Mouse (Mus musculus) activated CD4-positive, CD25-positive, alpha-beta regulatory T cell (primary cell): ENCODE data around the gene Plcd4. TPM values are rescaled to one million over a fixed set of nuclear protein-coding genes. Genes with fewer than 3 reads are reported as not detected.

ENCODE experiments used
- polyA plus RNA-seq, 2 experiments: library from polyadenylated mRNA; unstranded; fragments of 100-300 nt; shearing (Covaris generic); gene quantifications; one replicate each; pipeline ENCODE4 v1.2.1; 2017

Gene Plcd4
- 1 to 10 TPM in 1 of 2 experiments, under 1 TPM in 1; 0.66 to 1.5 TPM for polyA plus RNA-seq

DNA sequence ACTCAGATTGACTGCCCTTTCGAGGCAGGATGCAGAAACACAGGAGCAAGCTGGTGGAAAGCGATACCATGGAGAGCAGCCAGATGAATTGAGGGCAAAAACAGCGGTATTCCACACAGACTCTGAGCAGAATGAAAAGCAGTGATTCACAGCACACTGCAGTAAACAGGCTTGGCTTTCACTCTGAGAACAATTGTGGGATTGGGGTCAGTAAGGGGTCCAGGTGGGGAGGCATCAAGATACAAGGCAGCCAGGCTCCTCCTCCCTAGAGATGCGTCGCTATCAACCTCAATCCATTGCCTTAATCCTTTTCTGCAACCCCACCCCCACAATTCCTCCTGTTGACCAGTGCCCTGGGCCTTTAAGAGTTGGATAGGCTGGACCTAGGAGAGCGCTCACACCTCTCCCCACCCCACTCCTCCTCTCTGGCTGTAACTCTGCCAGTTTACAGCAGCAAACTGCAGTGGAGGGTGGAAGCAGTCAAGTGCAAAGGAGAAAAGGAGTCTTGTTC lies at the start of gene Plcd4:
Gene Plcd4 (plus strand): TSS at position 438 of the 511 bp plus-strand sequence.

DNA sequence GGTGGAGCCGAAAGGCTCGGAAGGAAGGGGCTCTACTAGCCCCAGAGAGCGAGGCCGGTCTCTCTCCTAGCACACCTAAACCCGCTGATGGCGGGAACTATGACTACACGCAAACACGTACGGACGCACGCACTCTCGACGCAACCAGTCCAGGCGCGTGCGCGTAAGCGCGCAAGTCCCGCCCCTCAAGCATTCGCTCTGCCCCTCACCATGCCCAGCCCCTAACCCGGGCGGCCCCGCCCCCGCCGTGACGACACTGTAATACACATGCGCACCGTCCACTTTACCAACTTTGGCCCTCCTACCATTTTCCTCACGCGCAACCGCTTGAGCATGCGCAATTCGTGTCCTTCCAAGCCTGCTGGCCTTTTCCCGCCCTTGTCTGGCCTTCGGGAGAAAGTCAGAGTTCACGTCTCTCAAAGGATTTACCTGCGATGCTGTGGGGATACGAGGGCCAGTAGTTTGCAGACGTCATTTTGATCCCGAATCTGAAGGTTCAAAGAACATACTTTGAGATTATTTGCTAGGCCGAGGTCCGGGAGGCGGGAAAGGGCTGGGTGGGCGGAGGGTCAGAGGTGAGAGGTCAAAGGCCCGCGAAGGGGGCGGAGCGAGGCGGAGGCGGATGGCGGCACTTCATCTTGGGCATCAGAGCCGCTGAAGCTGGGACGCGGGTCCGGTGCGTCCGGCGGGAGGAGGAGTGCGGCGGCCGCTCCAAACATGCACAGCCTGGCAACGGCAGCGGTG lies 36.8 kb upstream of the Plcd4 start, which contains the start of gene Cnot9:
Gene Cnot9 (plus strand): TSS at position 338 of the 744 bp plus-strand sequence.

DNA sequence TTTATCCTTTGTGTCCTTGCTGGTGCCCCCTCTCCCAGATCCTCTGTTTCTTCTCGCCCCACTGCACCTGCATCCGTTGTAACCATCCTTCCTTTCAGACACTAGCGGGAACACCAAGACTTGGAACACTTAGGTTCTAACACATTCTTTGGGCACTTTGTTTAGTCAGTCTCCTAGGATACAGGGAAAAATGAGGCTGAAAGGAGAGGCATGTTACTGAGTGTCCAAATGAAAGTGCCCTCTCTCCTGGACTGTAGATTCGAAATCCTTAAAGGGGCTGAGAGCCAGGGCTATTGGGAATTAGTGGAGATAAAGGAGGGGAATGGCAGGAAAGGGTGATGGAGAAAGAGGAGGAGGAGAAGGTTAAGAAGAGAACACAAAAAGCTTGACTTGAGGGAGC lies 1.5 kb downstream of the Plcd4 start, which contains the start of gene Usp37:
Gene Usp37 (minus strand): TSS at position 101 of the 400 bp plus-strand sequence.

DNA sequence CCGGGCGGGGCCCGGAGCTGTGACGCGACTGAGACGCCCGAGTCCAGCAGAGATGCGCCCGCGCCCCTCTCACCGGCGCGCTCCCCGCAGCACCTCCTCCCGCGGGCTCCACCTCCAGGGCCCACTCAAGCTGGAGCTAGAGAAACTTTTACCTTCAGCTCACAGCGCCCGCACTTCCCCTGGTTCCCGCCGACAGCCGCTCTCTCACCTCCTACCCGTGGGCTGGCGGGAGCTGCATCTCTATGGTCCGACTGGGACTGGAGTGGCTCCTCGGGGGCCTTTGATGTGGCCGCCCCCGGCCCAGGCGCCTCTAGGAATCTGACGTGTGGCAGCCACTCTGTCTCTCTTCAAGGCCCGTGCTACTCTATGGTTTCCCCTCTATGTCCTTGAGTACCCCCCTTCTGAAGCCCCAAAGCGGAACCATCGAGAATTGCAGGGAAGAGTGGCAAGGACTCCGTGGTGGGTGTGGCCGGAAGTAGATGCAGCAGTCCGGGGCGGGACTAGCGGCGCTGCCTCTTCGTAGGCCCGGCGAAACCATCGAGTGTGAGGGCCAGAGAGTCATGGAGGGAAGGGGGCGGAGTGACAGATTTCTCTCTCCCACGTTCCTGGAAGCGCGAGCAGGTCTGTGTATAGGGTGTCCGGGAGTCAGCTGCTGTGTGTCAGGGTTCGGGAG lies 45.2 kb downstream of the Plcd4 start, which contains the start of the genes Zfp142 and Bcs1l:
Gene Zfp142 (minus strand): TSS at position 474 of the 673 bp plus-strand sequence.
Gene Bcs1l (plus strand): TSS at position 517 of the 673 bp plus-strand sequence.

DNA sequence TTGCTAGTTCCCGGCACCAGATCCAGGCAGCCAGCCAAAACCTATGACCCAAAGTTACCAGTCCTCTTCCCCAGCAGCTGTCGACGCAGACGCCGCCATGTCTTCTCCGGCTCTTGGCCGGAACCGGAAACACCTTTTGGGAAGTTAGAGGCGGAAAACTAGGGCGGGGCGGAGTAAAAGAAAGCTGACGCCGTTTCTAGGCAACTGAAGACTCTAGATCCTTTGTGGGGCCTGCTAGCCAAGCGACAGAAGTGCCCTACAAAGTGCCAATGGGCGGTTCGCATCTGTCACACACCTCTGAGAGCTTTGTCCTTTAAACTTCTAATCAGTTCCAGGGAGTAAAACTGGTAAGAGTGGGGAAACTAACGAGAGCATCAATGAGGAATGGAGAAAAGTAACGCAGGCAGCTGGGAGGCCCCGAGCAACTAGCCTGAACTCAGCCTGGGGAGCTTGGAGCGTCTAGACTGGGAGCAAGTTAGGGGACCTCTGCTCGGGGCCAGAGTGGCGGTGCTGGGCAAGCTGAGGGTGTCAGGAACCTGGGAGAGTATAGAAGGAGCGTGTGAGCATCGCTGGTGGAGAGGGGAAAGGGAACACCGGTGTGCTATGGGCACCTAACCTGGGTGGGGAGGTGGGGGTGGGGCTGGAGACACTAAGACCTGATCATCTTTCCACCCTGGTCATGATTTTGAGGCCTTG lies 58.7 kb downstream of the Plcd4 start, which contains the start of the genes Rnf25 and Stk36:
Gene Rnf25 (minus strand): TSS at position 131 of the 696 bp plus-strand sequence.
Gene Stk36 (plus strand): TSS at position 179 of the 696 bp plus-strand sequence.

Other genes with a start within 250 kb of the Plcd4 start
- 10 to 100 TPM in 1 of 2 experiments, 1 to 10 TPM in 1; 8.1 to 31.0 TPM for gene Tmbim1, start 237.3 kb upstream of the Plcd4 start, polyA plus RNA-seq
- gene Catip, start 180.8 kb upstream of the Plcd4 start, polyA plus RNA-seq: not detected
- gene Slc11a1, start 167.7 kb upstream of the Plcd4 start, polyA plus RNA-seq: 1 to 10 TPM; 1.9 to 4.5 TPM
- 1 to 10 TPM; 4.9 to 6.8 TPM for gene Ctdsp1, start 151.4 kb upstream of the Plcd4 start, polyA plus RNA-seq
- under 1 TPM; 0.05 to 0.16 TPM for gene Vil1, start 133.5 kb upstream of the Plcd4 start, polyA plus RNA-seq
- 10 to 100 TPM; 34.7 to 37.7 TPM for gene Cnot9, start 36.8 kb upstream of the Plcd4 start, polyA plus RNA-seq
- gene Usp37, start 1.4 kb downstream of the Plcd4 start, polyA plus RNA-seq: 10 to 100 TPM; 12.0 to 13.0 TPM
- 10 to 100 TPM; 10.2 to 14.0 TPM for gene Zfp142, start 45.4 kb downstream of the Plcd4 start, polyA plus RNA-seq
- 10 to 100 TPM in 1 of 2 experiments, 1 to 10 TPM in 1; 9.8 to 11.9 TPM for gene Bcs1l, start 45.4 kb downstream of the Plcd4 start, polyA plus RNA-seq
- gene Rnf25, start 58.5 kb downstream of the Plcd4 start, polyA plus RNA-seq: 10 to 100 TPM; 19.4 to 25.8 TPM
- gene Stk36, start 58.6 kb downstream of the Plcd4 start, polyA plus RNA-seq: under 1 TPM in 1 of 2 experiments, not detected in 1; 0.53 TPM
- gene Ttll4, start 118.9 kb downstream of the Plcd4 start, polyA plus RNA-seq: 10 to 100 TPM; 13.3 to 24.1 TPM
- gene Cyp27a1, start 170.7 kb downstream of the Plcd4 start, polyA plus RNA-seq: under 1 TPM in 1 of 2 experiments, not detected in 1; 0.66 TPM
- gene Prkag3, start 206.3 kb downstream of the Plcd4 start, polyA plus RNA-seq: under 1 TPM in 1 of 2 experiments, not detected in 1; 0.15 TPM
- under 1 TPM in 1 of 2 experiments, not detected in 1; 0.68 TPM for gene Wnt6, start 229.0 kb downstream of the Plcd4 start, polyA plus RNA-seq
- 1 to 10 TPM in 1 of 2 experiments, under 1 TPM in 1; 0.74 to 1.2 TPM for gene Wnt10a, start 248.6 kb downstream of the Plcd4 start, polyA plus RNA-seq